Mouse (Mus musculus) bone marrow macrophage, adult 2 months (primary cell): Measurements from ENCODE around the gene Ffar2.

Experiments used
- CTCF ChIP-seq: IDR thresholded peaks from 2 replicates; pipeline ENCODE4 v1.5.1; 2012; ENCODE audit warnings: low read depth, mild to moderate bottlenecking, low read length, moderate library complexity
- POLR2A ChIP-seq: IDR thresholded peaks from 2 replicates; pipeline ENCODE4 v1.6.1; 2012; ENCODE audit warnings: mild to moderate bottlenecking, low read depth, low read length, borderline replicate concordance

DNA sequence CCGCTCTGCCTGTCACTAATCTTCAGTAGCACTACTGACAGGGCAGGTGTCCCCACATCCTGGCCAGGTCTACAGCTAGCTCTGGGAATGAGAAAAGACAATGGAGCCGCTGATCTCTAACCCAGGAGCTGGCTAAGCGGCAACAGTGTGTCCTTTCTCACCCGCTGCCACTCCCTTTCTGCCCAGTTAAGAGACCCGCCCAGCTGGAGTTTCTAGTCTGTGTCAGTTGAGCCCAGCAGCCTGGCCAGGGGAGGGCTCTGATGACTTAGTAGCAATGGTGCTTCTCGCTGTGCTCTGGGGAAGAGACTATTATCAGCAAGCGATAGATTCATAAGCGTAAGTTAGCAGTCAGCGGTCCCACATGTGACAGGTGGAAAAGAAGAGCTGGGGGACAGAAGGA is 54.3 kb downstream of the Ffar2 start:
- TF ChIP-seq POLR2A, result no peak
- no peak for TF ChIP-seq CTCF
